Mouse (Mus musculus) kidney, adult 11 months (tissue): ENCODE results near the gene 2610507B11Rik.

Experiments
- DNase-seq: peaks from one replicate; pipeline ENCODE4 v3.0.0; 2022

The 2610507B11Rik gene

GRCm38 (mm10) chr11:78289146-78289763 is 27.7 kb downstream of the 2610507B11Rik start:
- DNase-seq, result no peak

GRCm38 (mm10) chr11:78290654-78291053 is 29.1 kb downstream of the 2610507B11Rik start, which contains the start of gene BC030499:
BC030499 (plus strand) TSS chr11:78290841.
- no peak for DNase-seq

- DNase-seq, result no peak
Measured at GRCm38 (mm10) chr11:78294585-78294984, 33.0 kb downstream of the 2610507B11Rik start.

GRCm38 (mm10) chr11:78300917-78301316 is 39.4 kb downstream of the 2610507B11Rik start:
- DNase-seq, result no peak

- DNase-seq, result peak; percentile 85
Measured at GRCm38 (mm10) chr11:78301357-78302084, 40.0 kb downstream of the 2610507B11Rik start, which contains the start of gene Spag5. Spag5 (plus strand) TSS chr11:78301529.

- DNase-seq, result no peak
Measured at GRCm38 (mm10) chr11:78305272-78305671, 43.7 kb downstream of the 2610507B11Rik start.

- DNase-seq, result no peak
Measured at GRCm38 (mm10) chr11:78310861-78311511, 49.4 kb downstream of the 2610507B11Rik start.

GRCm38 (mm10) chr11:78313662-78314061 is 52.1 kb downstream of the 2610507B11Rik start:
- peak; percentile 45 for DNase-seq

GRCm38 (mm10) chr11:78318411-78318810 is 56.9 kb downstream of the 2610507B11Rik start:
- no peak for DNase-seq

- DNase-seq, result no peak
Measured at GRCm38 (mm10) chr11:78322076-78322831, 60.7 kb downstream of the 2610507B11Rik start.

GRCm38 (mm10) chr11:78322860-78323259 is 61.3 kb downstream of the 2610507B11Rik start, which contains the start of gene Aldoc:
Aldoc (plus strand) TSS chr11:78322968.
- DNase-seq, result peak; percentile 96

- no peak for DNase-seq
Measured at GRCm38 (mm10) chr11:78324000-78324785, 62.6 kb downstream of the 2610507B11Rik start.

GRCm38 (mm10) chr11:78324965-78325364 is 63.4 kb downstream of the 2610507B11Rik start:
- DNase-seq, result no peak

- DNase-seq, result no peak
Measured at GRCm38 (mm10) chr11:78327215-78327614, 65.7 kb downstream of the 2610507B11Rik start.

GRCm38 (mm10) chr11:78327634-78328511 is 66.3 kb downstream of the 2610507B11Rik start, which contains the start of gene Pigs:
Pigs (plus strand) TSS chr11:78328415.
- DNase-seq, result peak; percentile 97

- DNase-seq, result no peak
Measured at GRCm38 (mm10) chr11:78328512-78329056, 67.0 kb downstream of the 2610507B11Rik start.

- DNase-seq, result no peak
Measured at GRCm38 (mm10) chr11:78332676-78333075, 71.1 kb downstream of the 2610507B11Rik start.

GRCm38 (mm10) chr11:78333992-78334391 is 72.4 kb downstream of the 2610507B11Rik start:
- no peak for DNase-seq

GRCm38 (mm10) chr11:78337040-78337439 is 75.5 kb downstream of the 2610507B11Rik start:
- no peak for DNase-seq
